Mouse (Mus musculus): ENCODE results near the gene Sertad2. TPM values are rescaled to one million over a fixed set of nuclear protein-coding genes. Genes with fewer than 3 reads are reported as not detected.

The Sertad2 gene
- 20.0 and 21.9 TPM in 2 replicates for polyA plus RNA-seq (2012; rRNA removed)

GRCm38 (mm10) chr11:20542739-20543452 is at the start of gene Sertad2:
TSS of gene Sertad2 (plus strand) at chr11:20543253.
- peak; percentile 55; the same call in 1 of the 2 replicates for TF ChIP-seq POLR2A (IDR thresholded peaks at IDR 0.05; ENCODE audit: borderline replicate concordance, extremely low read depth, insufficient read depth, insufficient read length, poor library complexity, severe bottlenecking)
- TF ChIP-seq CTCF (IDR thresholded peaks at IDR 0.05; ENCODE audit: borderline replicate concordance, extremely low read depth, insufficient read depth, insufficient read length): no peak
- DNase-seq (ENCODE audit: low read depth): peak; percentile 100

DNA sequence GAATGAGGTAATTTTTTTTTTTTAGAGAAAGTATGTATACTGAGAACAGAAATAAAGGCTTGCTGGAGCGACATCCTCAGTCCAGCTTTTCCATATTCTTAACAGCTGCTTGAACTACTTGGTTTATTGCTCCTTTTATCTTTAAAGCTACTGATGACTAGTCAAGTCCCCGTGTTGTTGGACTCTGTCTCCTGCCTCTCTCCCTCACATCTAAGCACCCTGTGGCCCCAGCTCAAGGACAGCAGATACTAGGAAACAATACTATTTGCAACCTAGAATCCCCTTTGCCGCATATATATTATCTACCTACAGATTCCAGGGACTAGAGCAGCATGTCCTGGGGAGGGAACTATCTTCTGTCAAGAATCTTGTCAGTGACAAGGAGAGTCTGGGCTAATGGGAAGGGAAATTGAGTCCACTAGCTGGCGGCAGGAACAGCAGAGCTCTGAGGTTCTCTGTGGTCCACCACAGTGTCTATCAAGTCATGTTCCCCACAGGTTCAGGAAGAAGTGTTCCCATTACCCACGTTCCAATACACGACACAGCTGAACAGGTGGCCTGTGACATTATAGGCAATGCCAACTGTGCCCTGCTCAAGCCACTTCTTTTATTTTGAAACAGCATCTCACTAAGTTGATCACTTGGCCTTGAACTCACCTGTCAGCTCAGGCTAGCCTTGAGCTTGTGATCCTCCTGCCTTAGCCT is 49.0 kb upstream of the Sertad2 start:
- TF ChIP-seq CTCF (IDR thresholded peaks at IDR 0.05; ENCODE audit: borderline replicate concordance, extremely low read depth, insufficient read depth, insufficient read length) (no peak), POLR2A (IDR thresholded peaks at IDR 0.05; ENCODE audit: borderline replicate concordance, extremely low read depth, insufficient read depth, insufficient read length, poor library complexity, severe bottlenecking) (no peak)

GRCm38 (mm10) chr11:20500516-20500915 is 42.5 kb upstream of the Sertad2 start:
- no peak for DNase-seq (ENCODE audit: low read depth)
- TF ChIP-seq POLR2A (IDR thresholded peaks at IDR 0.05; ENCODE audit: borderline replicate concordance, extremely low read depth, insufficient read depth, insufficient read length, poor library complexity, severe bottlenecking) (no peak), CTCF (IDR thresholded peaks at IDR 0.05; ENCODE audit: borderline replicate concordance, extremely low read depth, insufficient read depth, insufficient read length) (no peak)

More for the DNA sequence above, 49.0 kb upstream of the Sertad2 start:
- no peak for DNase-seq (ENCODE audit: low read depth)

GRCm38 (mm10) chr11:20501160-20501955 is 41.7 kb upstream of the Sertad2 start:
- no peak for TF ChIP-seq CTCF (IDR thresholded peaks at IDR 0.05; ENCODE audit: borderline replicate concordance, extremely low read depth, insufficient read depth, insufficient read length)
- TF ChIP-seq POLR2A (IDR thresholded peaks at IDR 0.05; ENCODE audit: borderline replicate concordance, extremely low read depth, insufficient read depth, insufficient read length, poor library complexity, severe bottlenecking): no peak
- no peak for DNase-seq (ENCODE audit: low read depth)

DNA sequence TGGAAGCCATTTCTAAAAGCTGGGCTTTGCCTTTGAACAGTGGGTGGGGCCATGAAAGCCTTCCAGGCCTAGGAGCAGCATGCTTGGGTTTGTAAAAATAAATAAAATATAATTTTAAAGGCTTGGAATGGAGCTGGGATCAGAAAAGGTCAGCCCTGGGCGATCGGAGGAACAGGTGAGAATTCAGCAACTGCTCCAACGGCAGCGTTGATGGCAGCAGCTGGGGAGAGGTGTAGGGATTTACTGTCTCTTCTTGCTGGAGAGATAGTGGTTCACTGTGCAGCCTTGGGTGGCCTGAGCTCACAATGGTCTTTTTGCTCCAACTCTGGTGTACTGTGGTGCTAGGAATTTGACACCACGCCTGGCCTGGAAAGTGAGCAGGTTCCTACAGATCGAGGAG is 29.5 kb upstream of the Sertad2 start:
- no peak for DNase-seq (ENCODE audit: low read depth)
- TF ChIP-seq POLR2A (IDR thresholded peaks at IDR 0.05; ENCODE audit: borderline replicate concordance, extremely low read depth, insufficient read depth, insufficient read length, poor library complexity, severe bottlenecking) (no peak), CTCF (IDR thresholded peaks at IDR 0.05; ENCODE audit: borderline replicate concordance, extremely low read depth, insufficient read depth, insufficient read length) (no peak)

DNA sequence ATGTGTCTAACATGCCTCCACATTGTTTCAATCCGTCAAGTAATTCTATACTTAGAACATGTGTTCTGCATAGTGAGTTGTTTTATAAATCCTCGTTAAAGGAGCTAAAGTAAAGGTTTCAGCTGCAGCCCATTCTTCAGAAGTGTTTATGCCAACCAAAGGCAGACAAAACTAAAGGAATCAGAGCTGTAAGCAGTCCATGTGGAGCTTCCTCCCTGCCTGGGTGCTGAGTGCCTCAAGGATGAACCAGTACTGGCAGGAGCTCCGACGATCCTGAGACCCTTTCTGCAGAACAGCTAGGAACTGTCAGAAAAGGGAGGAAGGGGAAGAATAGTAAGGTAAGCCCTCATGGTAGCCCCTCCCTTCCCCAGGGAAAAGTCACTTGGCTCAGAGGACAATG is 28.3 kb upstream of the Sertad2 start:
- TF ChIP-seq POLR2A (IDR thresholded peaks at IDR 0.05; ENCODE audit: borderline replicate concordance, extremely low read depth, insufficient read depth, insufficient read length, poor library complexity, severe bottlenecking) (no peak), CTCF (IDR thresholded peaks at IDR 0.05; ENCODE audit: borderline replicate concordance, extremely low read depth, insufficient read depth, insufficient read length) (no peak)
- peak; percentile 24 for DNase-seq (ENCODE audit: low read depth)

DNA sequence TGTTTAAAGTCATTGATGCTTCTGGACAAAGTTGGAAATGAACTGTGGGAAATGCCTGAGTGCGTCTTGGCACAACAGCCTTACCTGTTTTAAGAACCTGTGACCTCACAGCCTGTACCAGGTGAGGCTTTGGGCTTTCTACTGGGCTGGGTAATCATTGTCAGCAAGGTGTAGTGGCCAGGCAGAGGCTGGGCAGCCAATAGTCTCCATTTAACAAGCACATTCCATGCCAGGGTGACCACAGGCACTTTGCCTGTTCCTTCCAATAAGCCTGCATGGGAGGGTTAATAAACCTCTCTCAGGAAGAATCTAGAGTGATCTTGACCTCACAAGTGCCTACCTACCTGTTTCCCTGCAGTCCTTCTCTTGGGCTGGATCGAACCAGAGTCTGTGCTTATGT is 21.7 kb upstream of the Sertad2 start:
- no peak for DNase-seq (ENCODE audit: low read depth)
- no peak for TF ChIP-seq CTCF (IDR thresholded peaks at IDR 0.05; ENCODE audit: borderline replicate concordance, extremely low read depth, insufficient read depth, insufficient read length)
- no peak for TF ChIP-seq POLR2A (IDR thresholded peaks at IDR 0.05; ENCODE audit: borderline replicate concordance, extremely low read depth, insufficient read depth, insufficient read length, poor library complexity, severe bottlenecking)

DNA sequence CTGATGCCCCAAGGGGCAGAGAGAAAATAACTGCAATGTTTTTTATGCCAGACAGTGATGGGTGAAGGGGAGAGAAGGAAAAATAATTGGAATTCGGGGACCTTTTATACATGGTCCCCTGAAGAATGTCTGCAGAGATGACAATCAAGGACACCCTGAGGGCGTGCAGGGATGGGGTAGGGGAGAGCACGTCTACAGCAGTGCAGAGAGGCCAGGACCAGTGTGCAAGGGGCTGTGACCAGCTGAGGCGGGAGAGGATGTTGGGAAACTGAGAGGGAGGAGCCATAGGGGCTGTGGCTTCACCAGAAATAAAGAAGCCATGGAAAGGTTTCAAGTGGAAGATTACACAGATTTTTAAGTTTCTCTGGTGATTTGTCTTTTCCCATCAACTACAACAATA is 20.3 kb upstream of the Sertad2 start:
- DNase-seq (ENCODE audit: low read depth): no peak
- TF ChIP-seq CTCF (IDR thresholded peaks at IDR 0.05; ENCODE audit: borderline replicate concordance, extremely low read depth, insufficient read depth, insufficient read length): no peak
- no peak for TF ChIP-seq POLR2A (IDR thresholded peaks at IDR 0.05; ENCODE audit: borderline replicate concordance, extremely low read depth, insufficient read depth, insufficient read length, poor library complexity, severe bottlenecking)

- TF ChIP-seq CTCF (IDR thresholded peaks at IDR 0.05; ENCODE audit: borderline replicate concordance, extremely low read depth, insufficient read depth, insufficient read length): no peak
- no peak for TF ChIP-seq POLR2A (IDR thresholded peaks at IDR 0.05; ENCODE audit: borderline replicate concordance, extremely low read depth, insufficient read depth, insufficient read length, poor library complexity, severe bottlenecking)
- no peak for DNase-seq (ENCODE audit: low read depth)
Observed at GRCm38 (mm10) chr11:20524435-20524834, 18.6 kb upstream of the Sertad2 start.

- TF ChIP-seq CTCF (IDR thresholded peaks at IDR 0.05; ENCODE audit: borderline replicate concordance, extremely low read depth, insufficient read depth, insufficient read length) (no peak), POLR2A (IDR thresholded peaks at IDR 0.05; ENCODE audit: borderline replicate concordance, extremely low read depth, insufficient read depth, insufficient read length, poor library complexity, severe bottlenecking) (no peak)
- no peak for DNase-seq (ENCODE audit: low read depth)
Observed at GRCm38 (mm10) chr11:20525909-20526308, 17.1 kb upstream of the Sertad2 start.

GRCm38 (mm10) chr11:20527901-20528300 is 15.2 kb upstream of the Sertad2 start:
- TF ChIP-seq CTCF (IDR thresholded peaks at IDR 0.05; ENCODE audit: borderline replicate concordance, extremely low read depth, insufficient read depth, insufficient read length) (no peak), POLR2A (IDR thresholded peaks at IDR 0.05; ENCODE audit: borderline replicate concordance, extremely low read depth, insufficient read depth, insufficient read length, poor library complexity, severe bottlenecking) (no peak)
- DNase-seq (ENCODE audit: low read depth): peak; percentile 45
